Mouse (Mus musculus) small intestine, adult 2 months (tissue): ENCODE measurements around the gene Sync. TPM values are rescaled to one million over a fixed set of nuclear protein-coding genes. Genes with fewer than 3 reads are reported as not detected.

ENCODE experiments used
- H3K27ac ChIP-seq: fragments of 200-500 bp; 2 replicates; pipeline ENCODE4 v1.5.1; 2012; ENCODE audit warnings: low read depth, low read length, control low read depth, inconsistent platforms; ENCODE audit not compliant: insufficient read depth
- H3K27me3 ChIP-seq: fragments of 200-500 bp; 2 replicates; pipeline ENCODE4 v1.6.1; 2012; ENCODE audit warnings: mild to moderate bottlenecking, moderate library complexity, low read length, inconsistent platforms; ENCODE audit not compliant: control insufficient read depth, insufficient read depth
- H3K36me3 ChIP-seq: fragments of 200-500 bp; 2 replicates; pipeline ENCODE4 v1.6.1; 2012; ENCODE audit warnings: mild to moderate bottlenecking, low read length, control low read depth, inconsistent platforms; ENCODE audit not compliant: control insufficient read depth, insufficient read depth
- H3K4me1 ChIP-seq: fragments of 200-500 bp; 2 replicates; pipeline ENCODE4 v1.6.1; 2012; ENCODE audit warnings: low read length, inconsistent platforms, mixed read lengths; ENCODE audit not compliant: control insufficient read depth, insufficient read depth, insufficient read length
- H3K4me3 ChIP-seq: fragments of 200-500 bp; 2 replicates; pipeline ENCODE4 v1.5.1; 2012; ENCODE audit warnings: low read depth, mild to moderate bottlenecking, control low read depth, inconsistent platforms, low read length, moderate library complexity
- CTCF ChIP-seq: fragments of 200-500 bp; IDR thresholded peaks from 2 replicates; pipeline ENCODE4 v1.5.1; 2012; ENCODE audit warnings: low read depth, mild to moderate bottlenecking, control low read depth, inconsistent platforms, low read length, moderate library complexity, mixed read lengths; ENCODE audit not compliant: insufficient replicate concordance, insufficient read length; ENCODE audit errors: extremely low read depth
- POLR2A ChIP-seq: fragments of 200-500 bp; IDR thresholded peaks from 2 replicates; pipeline ENCODE4 v1.6.1; 2012; ENCODE audit warnings: low read depth, mild to moderate bottlenecking, control low read depth, inconsistent platforms, low read length, moderate library complexity
- WGBS: fragments of 180-500 bp; shearing (Covaris S2); methylation state at CpG from one replicate; pipeline ENCODE4 v1.1.7; 2018; 5-methylcytosine and 5-hydroxymethylcytosine counted together
- polyA plus RNA-seq: library from polyadenylated mRNA; depleted of rRNA; stranded (reverse); fragments of >200 nt; gene quantifications from 2 replicates; pipeline ENCODE4 v1.2.3, GENCODE M21; 2012

Gene Sync
- polyA plus RNA-seq, 1 experiment: 0.34 TPM

GRCm38 (mm10) chr4:129263225-129264021 is 24.0 kb upstream of the Sync start:
- TF ChIP-seq POLR2A (no peak), CTCF (no peak)
- H3K4me3 ChIP-seq: peak overlapping the region; percentile 36
- H3K4me1 ChIP-seq: peaks cover 15% of the 10 kb centered on the region
- no peaks in the 10 kb centered on the region for H3K27me3 ChIP-seq
- no peaks in the 10 kb centered on the region for H3K36me3 ChIP-seq
- WGBS: 21% methylated on average over 19 of the region's 19 CpGs
- H3K27ac ChIP-seq: 0 out of 2 replicates have a peak overlapping the region, but pooled peaks have one; percentile 10

- TF ChIP-seq POLR2A: no peak
- H3K27me3 ChIP-seq: no peaks in the 10 kb centered on the region
- H3K36me3 ChIP-seq: no peaks in the 10 kb centered on the region
- peaks cover 13% of the 10 kb centered on the region for H3K4me1 ChIP-seq
- no peak overlapping the region for H3K27ac ChIP-seq
- whole genome bisulfite sequencing: 73% methylated on average over 4 of the region's 4 CpGs
- H3K4me3 ChIP-seq: no peak overlapping the region
Observed at GRCm38 (mm10) chr4:129266191-129266590, 21.2 kb upstream of the Sync start.

GRCm38 (mm10) chr4:129266821-129267220 is 20.6 kb upstream of the Sync start:
- TF ChIP-seq POLR2A (no peak), CTCF (no peak)
- H3K27ac ChIP-seq: no peak overlapping the region
- no peaks in the 10 kb centered on the region for H3K27me3 ChIP-seq
- no peaks in the 10 kb centered on the region for H3K36me3 ChIP-seq
- peaks cover 15% of the 10 kb centered on the region for H3K4me1 ChIP-seq
- WGBS: 86% methylated on average over 5 of the region's 5 CpGs
- H3K4me3 ChIP-seq: no peak overlapping the region

GRCm38 (mm10) chr4:129268698-129269097 is 18.7 kb upstream of the Sync start:
- peaks cover 17% of the 10 kb centered on the region; the same call in 1 of the 2 replicates for H3K4me1 ChIP-seq
- TF ChIP-seq CTCF (no peak), POLR2A (no peak)
- no peak overlapping the region for H3K4me3 ChIP-seq
- no peaks in the 10 kb centered on the region for H3K27me3 ChIP-seq
- no peaks in the 10 kb centered on the region for H3K36me3 ChIP-seq
- 50% methylated on average over 1 of the region's 1 CpGs for WGBS
- H3K27ac ChIP-seq: no peak overlapping the region

GRCm38 (mm10) chr4:129271991-129272755 is 15.2 kb upstream of the Sync start:
- H3K36me3 ChIP-seq: no peaks in the 10 kb centered on the region
- H3K4me3 ChIP-seq: peak overlapping the region; percentile 50
- H3K27me3 ChIP-seq: no peaks in the 10 kb centered on the region
- TF ChIP-seq POLR2A: peak; percentile 87; the same call in 1 of the 2 replicates
- no peak for TF ChIP-seq CTCF
- H3K4me1 ChIP-seq: peaks cover 11% of the 10 kb centered on the region; the same call in 1 of the 2 replicates
- 10% methylated on average over 15 of the region's 15 CpGs for whole genome bisulfite sequencing
- peak overlapping the region; percentile 95 for H3K27ac ChIP-seq

- H3K4me3 ChIP-seq: peak overlapping the region; percentile 48
- H3K27ac ChIP-seq: peak overlapping the region; percentile 85
Observed at GRCm38 (mm10) chr4:129272756-129273046, 14.7 kb upstream of the Sync start.

GRCm38 (mm10) chr4:129276453-129276865 is 11.0 kb upstream of the Sync start:
- Histone ChIP-seq H3K4me3 (no peak overlapping the region), H3K27ac (no peak overlapping the region), H3K4me1 (peaks cover 10% of the 10 kb centered on the region; the same call in 1 of the 2 replicates), H3K36me3 (no peaks in the 10 kb centered on the region), H3K27me3 (no peaks in the 10 kb centered on the region)
- no peak for TF ChIP-seq POLR2A
- TF ChIP-seq CTCF: peak; percentile 99
- under 1% methylated on average over 18 of the region's 18 CpGs for WGBS

More at GRCm38 (mm10) chr4:129272756-129273046, 14.7 kb upstream of the Sync start:
- 16% methylated on average over 5 of the region's 5 CpGs for WGBS
- peaks cover 11% of the 10 kb centered on the region; the same call in 1 of the 2 replicates for H3K4me1 ChIP-seq
- no peaks in the 10 kb centered on the region for H3K36me3 ChIP-seq
- no peaks in the 10 kb centered on the region for H3K27me3 ChIP-seq
- no peak for TF ChIP-seq POLR2A
- TF ChIP-seq CTCF: peak; percentile 31; the same call in 1 of the 2 replicates
